Mouse (Mus musculus): ENCODE data around the gene Slc27a4.
"Not testable (repeated sequence)": the region's sequence is repeated elsewhere in the genome, so short reads cannot be mapped to it uniquely, and the experiment has no call there.

Gene Slc27a4

GRCm38 (mm10) chr2:29802075-29802826 lies at the start of gene Slc27a4:
Gene Slc27a4 (plus strand): TSS chr2:29802634.
- peak; percentile 95 to 96 for DNase-seq (ENCODE audit: low spot score in 2 of 2)

GRCm38 (mm10) chr2:29755693-29756092 lies 46.7 kb upstream of the Slc27a4 start:
- no peak for DNase-seq (ENCODE audit: low spot score in 2 of 2)

- DNase-seq (ENCODE audit: low spot score in 2 of 2) = peak; percentile 57 to 70
Observed at GRCm38 (mm10) chr2:29764831-29765230, 37.6 kb upstream of the Slc27a4 start.

- peak; percentile 67 to 78 for DNase-seq (ENCODE audit: low spot score in 2 of 2)
Observed at GRCm38 (mm10) chr2:29767976-29768709, 34.3 kb upstream of the Slc27a4 start.

- DNase-seq (ENCODE audit: low spot score in 2 of 2) = peak in 1 of 2 experiments; percentile 17
Observed at GRCm38 (mm10) chr2:29768901-29769300, 33.5 kb upstream of the Slc27a4 start.

GRCm38 (mm10) chr2:29770162-29770561 lies 32.3 kb upstream of the Slc27a4 start:
- DNase-seq (ENCODE audit: low spot score in 2 of 2) = no peak

GRCm38 (mm10) chr2:29771611-29772461 lies 30.6 kb upstream of the Slc27a4 start:
- DNase-seq (ENCODE audit: low spot score in 2 of 2) = peak; percentile 10 to 36

- no peak for DNase-seq (ENCODE audit: low spot score in 2 of 2)
Observed at GRCm38 (mm10) chr2:29773323-29773722, 29.1 kb upstream of the Slc27a4 start.

- DNase-seq (ENCODE audit: low spot score in 2 of 2) = not testable (repeated sequence)
Observed at GRCm38 (mm10) chr2:29781256-29781655, 21.2 kb upstream of the Slc27a4 start.

GRCm38 (mm10) chr2:29784290-29784689 lies 18.1 kb upstream of the Slc27a4 start:
- DNase-seq (ENCODE audit: low spot score in 2 of 2) = no peak

GRCm38 (mm10) chr2:29787104-29787917 lies 15.1 kb upstream of the Slc27a4 start, which contains the start of gene Coq4:
Gene Coq4 (plus strand): TSS chr2:29787493.
- peak; percentile 87 for DNase-seq (ENCODE audit: low spot score in 2 of 2)

GRCm38 (mm10) chr2:29787937-29788681 lies 14.3 kb upstream of the Slc27a4 start, which contains the start of gene Trub2:
Gene Trub2 (minus strand): TSS chr2:29788502.
- peak; percentile 79 to 84 for DNase-seq (ENCODE audit: low spot score in 2 of 2)

- no peak for DNase-seq (ENCODE audit: low spot score in 2 of 2)
Observed at GRCm38 (mm10) chr2:29792772-29793487, 9.5 kb upstream of the Slc27a4 start.

GRCm38 (mm10) chr2:29802827-29803201 lies 380 bp downstream of the Slc27a4 start:
- DNase-seq (ENCODE audit: low spot score in 2 of 2) = no peak

GRCm38 (mm10) chr2:29803400-29803831 lies 982 bp downstream of the Slc27a4 start:
- peak in 1 of 2 experiments; percentile 8 for DNase-seq (ENCODE audit: low spot score in 2 of 2)

GRCm38 (mm10) chr2:29815678-29816371 lies 13.4 kb downstream of the Slc27a4 start:
- DNase-seq (ENCODE audit: low spot score in 2 of 2) = no peak

- DNase-seq (ENCODE audit: low spot score in 2 of 2) = peak; percentile 76 to 78
Observed at GRCm38 (mm10) chr2:29817426-29818232, 15.2 kb downstream of the Slc27a4 start.

- no peak for DNase-seq (ENCODE audit: low spot score in 2 of 2)
Observed at GRCm38 (mm10) chr2:29819363-29819762, 16.9 kb downstream of the Slc27a4 start.
